Mouse (Mus musculus): ENCODE measurements around the gene Wars2.
A peak's percentile ranks its signal among the peaks of the same experiment; 100 is the strongest.

Wars2 gene

DNA sequence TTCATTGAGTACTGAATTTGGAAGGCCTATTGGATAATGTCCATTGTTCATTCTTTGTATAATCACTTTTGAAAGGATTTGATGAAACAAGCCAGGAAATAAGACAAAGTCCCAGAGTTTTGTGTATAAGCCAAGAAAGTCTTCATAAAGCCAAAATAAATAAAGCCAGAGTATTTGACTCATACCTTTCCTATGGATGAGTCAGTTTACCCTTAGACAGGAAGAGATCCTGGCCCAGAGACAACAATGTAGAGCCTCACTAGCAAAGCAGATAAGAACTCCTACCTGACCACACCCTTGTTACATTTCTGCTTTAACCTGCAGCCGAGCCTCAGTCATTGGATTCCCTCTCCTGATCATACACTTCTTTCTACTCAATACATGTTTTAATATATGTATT, 47.2 kb downstream of the Wars2 start:
- DNase-seq (ENCODE audit: low read depth): peak; percentile 61

DNA sequence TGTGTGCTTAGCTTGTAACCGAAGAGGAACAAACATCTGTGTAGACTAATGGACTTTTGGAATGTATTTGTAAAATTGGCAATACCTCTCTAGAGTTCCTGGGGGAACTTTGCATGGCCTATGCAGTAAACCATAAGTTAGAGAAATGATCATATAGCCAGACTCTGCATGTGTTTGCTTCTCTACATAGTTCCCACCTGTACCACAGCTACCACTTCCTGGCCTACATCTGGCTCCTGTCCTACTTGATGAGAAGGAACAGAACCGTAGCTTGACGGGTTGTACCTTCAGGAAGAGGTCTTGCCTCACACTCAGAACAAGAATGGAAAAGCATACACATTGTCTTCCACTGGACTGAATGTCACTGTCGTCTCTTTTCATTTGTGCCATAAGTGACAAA, 52.7 kb downstream of the Wars2 start:
- DNase-seq (ENCODE audit: low read depth): no peak

DNA sequence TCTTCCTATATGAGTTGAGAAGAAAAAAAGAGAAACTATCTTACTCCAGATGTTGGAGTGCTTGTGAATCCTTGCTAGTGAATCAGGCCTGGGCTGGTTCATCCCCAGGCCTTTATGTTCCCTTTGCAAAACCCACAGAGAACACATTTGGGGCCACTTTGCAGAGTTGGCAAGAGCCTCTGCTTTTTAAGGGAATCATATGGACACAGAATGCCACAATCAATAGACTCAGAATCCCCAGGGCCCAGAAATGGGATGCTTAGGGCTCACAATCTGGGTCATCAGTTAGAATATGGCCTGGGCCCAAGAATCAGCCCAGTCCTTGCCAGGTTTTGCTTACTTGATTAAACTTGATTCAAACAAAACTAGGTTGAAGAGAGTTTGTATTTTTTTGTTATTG, 62.5 kb downstream of the Wars2 start:
- DNase-seq (ENCODE audit: low read depth): peak; percentile 84

DNA sequence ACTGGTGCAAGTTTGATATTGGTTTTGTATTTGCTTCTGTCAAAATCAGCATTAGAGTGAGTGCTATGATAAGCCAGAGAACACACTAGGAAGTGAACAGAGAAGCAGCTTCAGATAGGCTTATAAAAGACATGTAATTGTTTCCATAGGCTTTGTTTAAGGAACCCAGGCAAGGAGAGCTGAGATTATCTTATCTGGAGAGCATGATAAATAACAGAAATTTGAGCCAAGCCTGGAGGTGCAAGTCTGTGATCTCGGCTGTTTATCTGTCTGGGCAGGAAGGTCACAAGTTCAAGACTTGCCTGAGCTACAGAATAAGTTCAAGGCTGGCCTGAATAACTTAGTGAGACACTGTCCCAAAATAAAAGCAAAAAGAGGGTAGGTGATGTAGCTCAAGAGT, 67.5 kb downstream of the Wars2 start:
- DNase-seq (ENCODE audit: low read depth): no peak

DNA sequence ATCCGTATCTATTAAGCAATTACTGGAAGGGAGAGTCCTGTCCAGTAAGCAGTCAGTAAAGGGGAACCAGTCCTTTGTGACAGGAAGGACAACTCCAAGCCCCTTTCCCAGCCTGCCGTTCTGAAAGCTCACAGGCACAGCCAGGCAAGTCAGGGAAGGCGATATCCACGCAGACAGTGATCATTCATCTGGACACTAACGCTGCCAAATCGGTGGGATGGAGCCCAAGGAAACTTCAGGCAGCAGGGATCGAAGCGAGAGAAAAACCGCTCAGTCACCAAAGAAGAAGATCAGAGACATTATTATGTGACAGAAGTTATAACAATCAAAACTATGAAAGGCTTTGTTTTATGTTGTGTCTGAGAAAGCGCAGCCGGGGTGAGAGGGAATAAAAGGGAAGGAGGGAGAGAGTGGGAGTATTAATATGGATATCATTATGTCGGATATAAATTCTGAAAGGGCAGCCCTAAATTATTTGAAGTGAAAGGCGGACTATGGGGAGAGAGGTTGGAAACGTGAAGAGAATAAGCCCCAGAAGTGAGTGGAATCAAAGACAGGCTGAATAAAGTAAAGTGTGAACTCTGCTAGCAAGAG, 70.3 kb downstream of the Wars2 start:
- DNase-seq (ENCODE audit: low read depth): no peak

DNA sequence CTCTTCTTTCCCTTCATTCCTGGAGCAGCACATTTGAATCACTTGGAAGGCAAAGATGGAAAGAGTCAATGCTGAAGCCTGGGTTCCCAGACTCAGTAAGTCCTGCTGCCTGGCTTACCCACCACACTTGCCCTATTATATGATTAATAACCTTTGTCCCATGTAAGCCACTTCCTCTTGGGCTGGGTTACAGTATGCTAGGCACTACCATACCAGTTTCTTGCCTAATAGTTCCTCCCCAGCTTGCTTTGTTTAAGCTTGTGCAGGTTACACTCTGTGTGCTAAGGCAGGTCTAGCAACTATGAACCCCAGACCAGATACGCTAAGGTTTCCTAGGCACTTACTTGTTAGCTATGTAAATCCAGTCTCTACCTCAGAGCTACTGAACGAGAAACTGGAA, 86.9 kb downstream of the Wars2 start:
- DNase-seq (ENCODE audit: low read depth): no peak

DNA sequence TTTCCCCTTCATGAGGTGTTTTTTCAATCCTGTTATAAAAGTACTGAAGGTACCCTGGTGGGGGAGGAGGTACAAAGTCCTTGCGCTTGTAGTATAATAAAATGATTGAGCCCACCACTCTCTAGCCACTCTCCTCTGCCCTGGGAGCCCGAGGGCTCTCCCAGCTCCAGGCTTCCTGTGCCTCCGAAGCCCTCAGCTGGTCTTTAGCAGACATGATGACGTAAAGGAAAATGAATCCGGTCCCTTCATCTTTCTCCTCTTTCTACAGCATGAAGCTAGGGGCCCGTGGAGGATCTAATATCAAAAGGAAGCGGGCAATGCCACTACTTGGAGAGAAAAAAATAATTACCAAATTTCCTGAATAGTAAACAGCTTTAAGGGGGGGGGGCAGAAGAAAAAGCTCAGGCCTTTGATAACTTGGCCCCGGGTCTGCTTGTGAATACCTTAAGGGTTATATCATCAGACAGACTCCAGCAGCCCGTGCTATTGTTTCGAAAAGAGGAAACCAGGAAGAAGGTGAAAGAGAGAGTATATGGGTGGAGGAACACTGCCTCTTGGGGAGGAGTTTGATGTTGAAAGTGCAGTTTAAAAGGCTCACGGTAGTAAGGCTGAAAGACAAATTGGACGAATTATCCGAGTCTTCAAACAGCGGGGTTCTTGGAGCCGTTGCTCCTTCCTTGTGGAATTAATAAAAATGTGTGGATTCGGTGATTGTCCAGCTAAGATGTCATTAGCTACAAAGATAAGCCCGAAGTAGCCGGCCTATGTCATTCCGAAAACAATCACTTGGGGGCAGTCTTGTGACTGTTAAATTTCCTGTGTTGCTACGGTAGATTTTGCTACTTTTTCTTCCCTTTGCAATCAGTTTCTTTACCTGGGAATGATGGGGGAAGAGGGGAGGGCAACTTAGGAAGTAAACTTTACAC, 92.8 kb downstream of the Wars2 start:
- peak; percentile 90 for DNase-seq (ENCODE audit: low read depth)

DNA sequence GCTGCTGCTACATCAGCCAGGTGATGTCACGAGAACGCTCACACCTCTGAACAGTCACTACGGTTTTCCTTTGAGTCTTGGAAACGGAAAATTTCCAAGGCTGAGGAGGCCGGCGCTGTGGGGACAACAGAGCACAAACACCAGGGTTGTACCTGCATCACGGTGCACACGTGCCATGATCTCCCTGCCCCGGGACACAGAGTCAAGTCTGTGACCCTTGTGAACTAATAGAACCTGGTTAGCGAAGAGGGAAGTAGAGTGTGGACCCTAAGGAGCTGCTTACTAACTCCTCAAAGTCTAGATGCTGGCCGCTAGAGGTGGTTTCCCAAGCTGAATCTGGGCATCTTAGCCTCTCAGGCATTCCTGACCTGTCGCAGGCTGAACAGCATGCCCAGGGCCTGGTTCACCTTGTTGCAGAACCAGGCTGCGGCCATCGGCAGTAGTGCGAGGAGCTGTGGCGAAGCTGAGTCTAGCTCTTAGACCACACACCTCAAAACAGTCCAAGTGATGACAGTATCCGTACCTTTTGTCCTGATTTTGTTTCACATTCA, 93.5 kb downstream of the Wars2 start:
- DNase-seq (ENCODE audit: low read depth): no peak

DNA sequence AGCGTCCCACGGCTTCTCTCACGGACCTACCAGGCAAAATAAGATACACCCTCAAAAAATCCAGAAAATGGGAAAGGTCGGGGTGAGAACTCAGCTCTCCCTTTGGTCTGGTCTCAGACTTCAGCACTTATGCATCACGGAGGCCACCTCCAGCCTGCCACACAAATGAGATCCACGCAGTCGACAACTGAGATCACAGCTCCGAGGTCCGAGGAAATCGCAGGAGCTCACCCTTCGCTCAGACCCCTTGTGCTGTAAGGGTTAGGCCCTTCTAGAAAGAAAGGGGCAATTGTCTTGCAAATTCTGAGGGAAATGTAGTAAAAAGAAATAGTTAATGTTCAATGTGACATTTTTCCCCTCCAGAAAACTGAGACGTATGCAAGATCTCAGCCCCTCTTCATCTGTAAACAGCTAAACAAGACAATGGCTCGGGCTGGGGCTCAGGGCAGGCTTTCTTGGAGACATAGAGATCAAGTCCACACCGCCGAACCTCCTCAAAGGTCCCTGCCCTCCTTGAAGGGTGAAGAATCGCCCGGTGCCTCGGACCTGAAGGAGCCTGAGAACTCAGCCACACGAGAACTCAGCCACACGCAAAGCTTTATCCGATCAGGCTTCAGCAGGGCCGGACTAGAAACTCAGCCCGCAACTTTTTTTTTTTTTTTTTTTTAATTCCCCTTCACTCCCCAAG, 94.4 kb downstream of the Wars2 start:
- no peak for DNase-seq (ENCODE audit: low read depth)

DNA sequence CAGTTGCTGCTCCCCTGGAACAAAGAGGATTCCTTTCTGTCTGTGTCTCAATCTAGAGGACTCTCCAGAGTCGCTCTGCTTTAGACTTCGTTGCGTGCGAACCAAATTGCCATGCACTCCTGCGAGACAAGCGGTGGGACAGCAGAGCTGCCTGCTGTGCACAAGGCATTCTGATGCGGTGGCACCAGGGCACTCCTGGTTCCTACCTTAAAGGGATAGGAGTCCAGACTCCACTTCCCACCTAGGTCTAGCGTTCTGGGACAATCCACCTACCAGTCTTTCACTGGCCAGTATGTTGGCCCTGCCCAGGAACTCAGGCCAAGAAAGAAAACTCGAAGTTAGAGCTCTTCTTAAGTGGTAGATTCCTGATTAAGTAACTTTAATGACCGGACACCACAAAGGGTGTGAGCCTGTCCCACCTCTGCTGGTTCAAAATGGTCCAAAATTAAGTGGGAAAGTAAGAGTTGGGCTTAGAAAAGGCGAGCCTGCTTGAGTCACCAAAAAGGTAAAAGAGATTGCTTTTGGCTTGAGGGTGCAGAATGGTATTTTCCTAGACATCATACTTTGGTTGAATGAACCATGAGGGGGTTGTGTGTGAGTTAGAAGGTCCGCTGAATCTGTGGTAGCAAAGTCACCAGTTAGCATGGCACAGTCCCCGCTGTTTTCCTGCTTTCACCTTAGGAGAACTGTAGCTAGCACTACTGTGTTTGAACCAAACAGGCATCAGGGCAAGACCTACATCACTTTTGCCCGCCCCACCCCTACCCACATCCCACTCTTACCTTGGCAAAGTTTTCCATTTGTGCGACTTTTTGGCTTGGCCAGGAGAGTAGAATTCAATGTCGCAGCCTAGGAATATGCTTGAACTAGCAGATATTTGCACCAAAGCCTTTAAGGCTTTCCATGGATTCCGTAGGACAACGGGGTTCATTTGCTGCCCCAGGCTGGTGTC, 95.2 kb downstream of the Wars2 start:
- no peak for DNase-seq (ENCODE audit: low read depth)

DNA sequence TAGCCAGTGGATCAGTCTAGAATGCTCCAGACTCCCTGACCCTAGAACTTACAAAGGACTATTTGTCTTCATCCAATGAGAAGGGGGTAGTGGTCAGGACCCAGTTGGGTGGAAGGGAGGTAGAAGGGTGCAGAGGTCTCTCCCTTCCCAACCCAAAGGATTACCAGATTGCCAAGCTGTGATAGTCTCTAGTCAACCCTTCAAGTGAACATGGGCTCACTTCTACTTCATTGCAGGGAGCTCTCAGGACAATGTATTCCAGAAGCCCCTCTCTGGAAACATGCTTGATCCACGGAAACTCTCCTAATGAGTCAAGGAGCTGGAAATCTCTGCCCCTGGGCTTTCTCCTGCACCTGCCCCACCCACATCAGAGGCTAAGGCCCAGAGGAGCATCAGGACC, 97.8 kb downstream of the Wars2 start:
- DNase-seq (ENCODE audit: low read depth): no peak

DNA sequence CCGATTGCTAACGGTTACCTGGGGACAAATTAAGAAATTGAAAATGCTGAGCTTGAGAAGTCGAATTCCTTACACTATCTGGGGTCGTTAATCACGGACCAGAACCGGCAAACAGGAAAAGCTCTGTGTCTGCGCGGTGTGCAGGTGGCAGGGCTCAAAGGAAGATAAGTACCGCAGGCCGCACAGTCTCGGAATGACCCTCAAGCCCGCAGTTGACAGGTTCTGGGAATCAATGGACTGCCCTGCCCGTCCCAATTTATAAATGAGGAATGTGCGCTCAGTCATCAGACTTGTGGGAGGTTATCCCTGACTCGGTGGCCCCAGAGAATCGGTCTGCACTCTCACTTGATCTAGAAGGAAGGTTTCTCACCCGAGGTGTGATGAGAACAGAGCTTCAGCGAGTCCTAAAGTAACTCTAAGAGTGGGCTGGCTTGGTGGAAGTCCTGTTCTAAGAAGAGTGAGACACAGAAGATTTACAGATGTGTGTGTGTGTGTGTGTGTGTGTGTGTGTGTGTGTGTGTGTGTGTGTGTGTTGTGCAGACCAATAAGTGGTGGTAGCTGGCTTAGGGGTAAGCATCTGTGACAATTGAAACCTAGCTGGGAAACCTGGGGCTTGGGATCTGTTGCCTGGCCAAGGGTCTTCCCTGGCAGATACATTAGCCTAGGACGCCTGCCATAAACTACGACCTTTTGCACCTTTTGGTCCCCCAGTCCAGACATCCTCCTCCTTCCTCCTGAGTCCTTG, 98.6 kb downstream of the Wars2 start:
- DNase-seq (ENCODE audit: low read depth): no peak

DNA sequence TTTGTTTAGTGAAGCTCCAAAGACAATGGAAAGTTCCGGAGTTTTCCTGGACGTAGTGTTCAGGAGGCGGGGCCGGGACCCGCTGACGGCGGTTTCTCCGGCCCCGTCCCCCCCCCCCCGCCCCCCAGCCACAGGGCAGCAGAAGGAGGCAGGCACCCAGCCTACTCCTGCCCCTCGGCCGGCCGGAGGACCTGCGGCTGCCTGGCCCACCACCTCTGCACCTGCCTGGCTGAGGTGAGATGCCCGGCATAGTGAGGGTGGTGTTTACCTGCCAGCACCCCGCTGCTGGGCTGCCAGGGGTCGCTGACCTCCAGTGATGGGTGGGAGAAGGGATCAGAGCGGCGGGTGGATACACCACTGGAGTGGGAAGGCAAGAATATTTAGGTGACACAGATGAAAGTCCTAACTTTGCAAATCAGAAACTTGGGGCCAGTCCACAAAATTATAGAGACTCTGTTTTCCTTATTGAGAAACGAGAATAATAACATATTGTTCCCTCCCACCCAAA, 99.4 kb downstream of the Wars2 start, which contains the start of gene Tbx15:
TSS of gene Tbx15 (plus strand) at position 169 of the 508 bp plus-strand sequence.
- peak; percentile 61 for DNase-seq (ENCODE audit: low read depth)

DNA sequence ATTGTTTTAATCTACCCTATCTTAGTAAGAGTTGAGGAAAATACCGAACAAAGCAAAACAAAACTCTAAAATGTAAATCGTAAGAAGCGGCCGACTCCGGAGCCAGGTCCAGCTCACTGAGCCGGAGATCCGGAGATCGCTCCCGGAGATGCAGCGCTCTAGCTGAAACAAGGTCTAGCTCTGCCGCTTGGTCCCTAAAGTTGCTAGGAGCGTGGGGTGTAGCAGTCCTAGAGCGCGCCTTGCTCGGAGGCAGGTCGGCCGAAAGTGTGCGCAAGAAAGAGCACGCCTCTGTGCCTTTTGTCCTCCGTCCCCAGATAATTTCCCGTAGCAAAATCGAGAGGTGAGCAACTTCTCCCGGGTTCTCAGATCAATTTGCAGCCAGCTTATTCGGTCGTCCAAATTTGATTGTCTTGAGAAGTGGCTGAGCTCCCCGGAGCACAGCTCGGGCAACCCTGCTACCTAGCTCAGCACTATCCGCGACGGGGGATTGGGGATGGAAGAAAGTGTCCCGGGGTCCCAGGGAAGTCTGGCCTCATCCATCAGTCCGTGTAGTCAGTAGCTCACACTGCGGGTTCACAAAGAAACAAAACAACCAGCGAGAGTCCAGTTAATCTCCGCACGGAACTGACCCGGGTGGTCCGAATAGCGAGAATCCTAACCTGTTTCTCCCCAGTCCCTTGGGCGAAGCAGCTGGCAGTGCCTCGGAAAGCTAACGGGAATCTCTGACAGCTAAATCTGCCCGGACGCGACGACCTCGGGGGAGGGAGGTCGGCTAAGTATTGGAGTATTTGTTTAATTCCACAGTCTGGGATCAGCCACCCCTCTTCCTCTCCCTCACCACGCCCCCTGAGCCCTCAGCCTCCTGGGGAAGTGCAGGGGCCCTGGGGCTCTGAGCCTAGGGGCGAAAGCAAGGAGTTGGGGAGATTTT, 100.2 kb downstream of the Wars2 start:
- DNase-seq (ENCODE audit: low read depth): peak; percentile 63

DNA sequence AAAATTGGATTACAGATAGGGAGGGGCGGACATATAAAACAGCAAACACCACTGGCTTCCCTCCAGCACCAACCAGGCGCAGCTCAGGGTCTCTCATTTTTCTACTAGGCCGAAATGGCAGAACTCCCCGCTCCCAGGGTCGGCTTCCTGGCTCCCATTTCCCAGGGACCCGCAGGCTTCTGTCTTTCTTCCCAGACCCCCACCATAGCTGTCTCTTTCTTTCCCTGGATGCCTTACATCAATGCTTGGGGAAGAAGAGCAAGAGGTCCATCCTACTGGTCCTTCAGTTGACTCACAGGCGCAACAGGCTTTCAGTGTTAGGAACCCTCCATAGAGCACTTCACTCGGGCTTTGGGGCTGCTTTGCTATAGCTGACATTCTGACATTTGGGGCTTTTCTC, 101.6 kb downstream of the Wars2 start:
- no peak for DNase-seq (ENCODE audit: low read depth)

DNA sequence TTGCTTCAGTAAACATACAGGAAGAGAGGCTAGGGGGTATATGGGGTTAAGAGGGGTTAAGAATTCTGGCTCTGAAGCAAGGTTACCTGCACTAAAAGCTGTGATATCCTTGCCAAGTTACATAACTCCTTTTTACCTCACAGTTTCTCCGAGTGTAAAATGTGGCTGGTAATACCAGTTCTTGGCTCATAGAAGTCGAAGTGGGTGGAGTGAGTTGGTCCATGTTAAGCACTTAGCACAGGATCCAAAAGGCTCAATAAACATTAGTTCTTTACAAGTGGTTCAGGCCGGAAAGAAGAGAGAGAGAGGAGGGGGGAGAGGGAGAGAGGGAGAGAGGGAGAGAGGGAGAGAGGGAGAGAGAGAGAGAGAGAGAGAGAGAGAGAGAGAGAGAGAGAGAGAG, 104.5 kb downstream of the Wars2 start:
- no peak for DNase-seq (ENCODE audit: low read depth)

DNA sequence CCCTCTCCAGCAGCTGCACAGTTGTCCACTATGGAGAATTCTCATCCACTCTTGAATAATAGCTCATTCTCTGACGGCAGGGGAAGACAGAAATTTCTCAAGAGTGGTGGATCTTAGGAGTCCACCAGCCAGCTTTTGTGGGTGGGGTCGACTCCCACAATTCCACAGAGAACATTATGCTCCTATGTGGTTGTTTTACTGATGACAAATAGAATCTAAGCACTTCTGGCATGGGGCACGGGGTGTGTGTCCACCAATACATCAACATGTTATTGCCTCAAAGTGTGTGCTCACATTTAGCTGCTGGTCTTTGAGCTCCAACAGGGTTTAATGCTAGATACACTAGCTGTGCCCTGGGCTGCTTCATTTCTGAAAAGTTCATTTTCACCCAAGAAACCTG, 105.8 kb downstream of the Wars2 start:
- DNase-seq (ENCODE audit: low read depth): peak; percentile 61

DNA sequence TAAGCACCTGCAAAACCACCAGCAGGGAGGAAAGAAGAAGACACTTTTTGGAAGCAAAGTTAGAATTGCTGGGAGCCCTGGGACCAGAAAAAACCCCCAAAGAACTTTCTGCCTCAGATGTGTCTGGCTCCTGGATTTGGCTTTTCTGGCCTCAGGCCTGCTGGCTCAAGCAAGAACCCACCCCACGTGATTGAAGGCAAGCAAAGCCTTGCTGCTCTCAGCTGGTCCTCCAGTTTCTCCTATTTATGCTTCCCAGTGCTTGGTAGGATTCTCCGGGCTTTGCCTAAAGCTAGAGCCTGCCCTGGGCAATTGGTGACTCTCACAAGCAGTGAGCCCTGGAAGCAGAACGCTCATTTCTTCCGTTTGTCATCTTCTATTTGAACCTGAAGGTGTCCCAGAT, 106.7 kb downstream of the Wars2 start:
- DNase-seq (ENCODE audit: low read depth): peak; percentile 54

DNA sequence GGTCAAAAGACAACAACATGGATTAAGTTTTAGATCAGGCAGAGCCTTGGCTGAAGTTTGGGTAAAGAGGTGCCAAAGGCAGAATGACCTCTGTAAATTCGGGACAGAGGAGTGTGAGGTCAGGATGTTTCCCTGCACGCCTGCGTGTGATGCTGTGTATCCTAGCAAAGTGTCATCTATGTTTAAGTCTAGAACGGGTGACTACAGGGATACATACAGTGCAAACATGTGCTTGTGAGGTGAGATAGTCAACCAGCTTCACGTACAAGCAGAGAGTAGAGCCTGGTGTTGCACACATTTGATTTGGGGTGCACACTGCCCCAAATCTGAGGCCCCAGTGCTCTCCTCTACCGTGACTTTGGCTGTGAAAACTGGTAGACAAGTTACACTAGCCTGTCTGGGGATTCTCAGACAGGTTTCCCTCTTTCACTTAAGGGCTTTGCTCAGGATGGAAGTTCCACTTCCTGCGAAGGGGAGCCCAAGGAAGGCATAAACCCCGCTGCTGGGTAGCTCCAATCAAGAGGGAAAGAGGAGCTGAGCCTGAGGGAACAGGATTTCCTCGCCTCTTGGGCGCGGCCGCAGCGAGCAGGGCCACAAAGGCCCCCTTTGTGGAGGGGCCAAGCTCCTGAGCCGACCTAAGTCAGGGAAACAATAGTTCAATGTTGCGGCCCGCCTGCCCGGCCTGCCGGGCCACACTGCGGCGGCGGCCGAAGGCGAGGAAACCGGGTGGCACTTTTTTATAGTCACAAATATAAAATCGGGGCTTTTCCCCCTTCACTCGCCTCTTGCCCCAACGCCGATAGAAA, 107.3 kb downstream of the Wars2 start:
- DNase-seq (ENCODE audit: low read depth): no peak
